Mouse (Mus musculus) intestine, embryonic 14.5 days (tissue): ENCODE data around the gene Fut11. TPM values are rescaled to one million over a fixed set of nuclear protein-coding genes. Genes with fewer than 3 reads are reported as not detected.

Experiments used
- ATAC-seq: fragments of 200-750 bp; cut with Nextera tagmentation; replicated peaks from 2 replicates; pipeline ENCODE4 v1.8.0; 2017; ENCODE audit warnings: low read depth, moderate number of reproducible peaks, moderate TSS enrichment, moderate library complexity; ENCODE audit not compliant: low FRiP score, low TSS enrichment
- DNase-seq: peaks from one replicate; pipeline ENCODE4 v3.0.0-alpha.2; 2018; ENCODE audit warnings: low spot score
- H3K27ac ChIP-seq: fragments of 300-500 bp; sonication (generic); 2 replicates; pipeline ENCODE4 v1.5.1; 2014; ENCODE audit warnings: low read depth, mild to moderate bottlenecking, control low read depth
- H3K27me3 ChIP-seq: fragments of 300-500 bp; sonication (generic); replicated peaks from 2 replicates; pipeline ENCODE4 v1.6.1; 2014; ENCODE audit warnings: low read length, control low read depth; ENCODE audit not compliant: control insufficient read depth, insufficient read depth
- H3K36me3 ChIP-seq: fragments of 300-500 bp; sonication (generic); 2 replicates; pipeline ENCODE4 v1.6.1; 2014; ENCODE audit warnings: low read length, control low read depth; ENCODE audit not compliant: control insufficient read depth, insufficient read depth
- H3K4me1 ChIP-seq: fragments of 300-500 bp; sonication (generic); replicated peaks from 2 replicates; pipeline ENCODE4 v1.6.1; 2014; ENCODE audit warnings: low read length, control low read depth, mixed read lengths; ENCODE audit not compliant: control insufficient read depth, insufficient read depth
- H3K4me2 ChIP-seq: fragments of 300-500 bp; sonication (generic); 2 replicates; pipeline ENCODE4 v1.6.1; 2014; ENCODE audit warnings: low read length
- H3K4me3 ChIP-seq: fragments of 300-500 bp; sonication (generic); 2 replicates; pipeline ENCODE4 v1.5.1; 2014; ENCODE audit warnings: low read depth, low read length, control low read depth, mixed read lengths
- H3K9ac ChIP-seq: fragments of 300-500 bp; sonication (generic); 2 replicates; pipeline ENCODE4 v1.6.1; 2014; ENCODE audit warnings: mild to moderate bottlenecking, low read length
- H3K9me3 ChIP-seq: fragments of 300-500 bp; sonication (generic); 2 replicates; pipeline ENCODE4 v1.6.1; 2016; ENCODE audit warnings: low read length, control low read depth; ENCODE audit not compliant: control insufficient read depth
- WGBS: fragments of 180-500 bp; shearing (Covaris S2); extraction: QIAGEN DNeasy Blood & Tissue Kit; methylation state at CpG from one replicate; pipeline ENCODE4 v1.1.7; 2014; 5-methylcytosine and 5-hydroxymethylcytosine counted together
- polyA plus RNA-seq: library from polyadenylated mRNA; unstranded; fragments of >200 nt; fragmentation: Nextera tagmentation; extraction: Ambion mirVana; gene quantifications from 2 replicates; pipeline ENCODE4 v1.2.1, GENCODE M21; 2014

Fut11 gene
- polyA plus RNA-seq, 1 experiment from 2014 or later = 19.6 TPM

DNA sequence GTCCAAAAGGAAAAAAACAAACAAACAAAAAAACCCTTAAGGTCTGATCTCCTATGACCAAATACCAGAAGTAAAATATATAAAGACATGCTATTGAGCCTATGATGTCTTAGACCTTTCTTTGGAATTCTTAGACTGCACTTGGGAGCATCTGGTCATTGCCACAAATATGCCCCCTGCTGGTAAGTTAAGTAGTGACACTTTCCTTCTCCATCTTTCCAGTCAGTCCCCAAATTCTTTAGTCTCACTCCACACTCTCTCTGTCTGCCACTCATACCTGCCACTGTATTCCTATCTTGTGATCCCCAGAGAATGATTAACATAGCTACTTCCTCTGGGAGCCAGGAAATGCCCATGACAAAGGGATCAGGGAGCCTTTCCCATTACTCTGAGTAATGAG lies 36.4 kb upstream of the Fut11 start:
- DNase-seq = no peak
- Histone ChIP-seq H3K4me2 (no peak overlapping the region), H3K4me1 (peaks cover 14% of the 10 kb centered on the region; the same call in 1 of the 2 replicates)

DNA sequence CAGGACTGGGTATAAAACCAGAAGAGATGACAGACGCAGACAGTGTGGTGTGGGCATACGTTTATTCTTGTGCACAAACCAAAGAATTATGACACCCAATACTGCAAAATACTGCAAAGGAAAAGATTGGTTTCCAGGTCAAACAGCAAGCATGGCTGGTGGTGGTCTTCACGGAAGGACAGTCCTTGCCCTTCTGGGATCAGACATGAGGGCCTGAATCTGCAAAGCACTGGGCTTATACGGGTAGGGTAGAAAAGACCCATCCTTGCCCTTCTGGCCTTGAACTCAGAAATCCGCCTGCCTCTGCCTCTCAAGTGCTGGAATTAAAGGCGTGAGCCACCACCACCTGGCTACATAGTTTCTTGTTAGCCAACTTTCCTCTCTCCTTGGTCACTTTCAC lies 35.9 kb upstream of the Fut11 start:
- H3K36me3 ChIP-seq = no peaks in the 10 kb centered on the region

More for the DNA sequence above, 36.4 kb upstream of the Fut11 start:
- H3K4me3 ChIP-seq = no peak overlapping the region
- H3K27ac ChIP-seq = no peak overlapping the region
- no peaks in the 10 kb centered on the region for H3K27me3 ChIP-seq
- H3K9ac ChIP-seq = no peak overlapping the region
- H3K36me3 ChIP-seq = no peaks in the 10 kb centered on the region
- ATAC-seq = no peak
- H3K9me3 ChIP-seq = no peaks in the 10 kb centered on the region

DNA sequence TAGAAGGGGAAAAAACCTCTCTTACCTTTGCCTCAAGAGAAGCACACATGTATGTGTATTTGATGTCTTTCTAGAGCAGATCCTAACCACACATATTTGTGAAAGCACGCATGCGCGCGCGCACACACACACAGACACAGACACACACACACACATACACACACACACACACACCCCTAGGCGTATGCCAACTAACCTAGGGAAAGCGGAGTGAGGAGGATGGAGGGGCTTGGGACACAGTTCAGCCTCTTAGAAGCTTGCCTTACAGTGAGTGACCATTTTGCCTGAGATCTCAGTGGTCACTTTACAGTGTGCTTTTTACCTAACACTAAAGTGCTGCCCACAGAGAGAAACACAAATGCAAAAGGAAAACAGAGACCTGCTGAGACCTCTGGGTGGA lies 35.1 kb upstream of the Fut11 start:
- WGBS = 97% methylated on average over 7 of the region's 7 CpGs
- Histone ChIP-seq H3K9ac (no peak overlapping the region), H3K4me1 (peaks cover 14% of the 10 kb centered on the region; the same call in 1 of the 2 replicates)

More for the DNA sequence above, 35.9 kb upstream of the Fut11 start:
- no peaks in the 10 kb centered on the region for H3K27me3 ChIP-seq
- no peak overlapping the region for H3K9ac ChIP-seq
- H3K4me2 ChIP-seq = no peak overlapping the region
- 89% methylated on average over 6 of the region's 6 CpGs for WGBS
- no peaks in the 10 kb centered on the region for H3K9me3 ChIP-seq
- ATAC-seq (no peak), DNase-seq (no peak)
- H3K4me1 ChIP-seq = peaks cover 14% of the 10 kb centered on the region; the same call in 1 of the 2 replicates
- no peak overlapping the region for H3K4me3 ChIP-seq
- H3K27ac ChIP-seq = no peak overlapping the region

DNA sequence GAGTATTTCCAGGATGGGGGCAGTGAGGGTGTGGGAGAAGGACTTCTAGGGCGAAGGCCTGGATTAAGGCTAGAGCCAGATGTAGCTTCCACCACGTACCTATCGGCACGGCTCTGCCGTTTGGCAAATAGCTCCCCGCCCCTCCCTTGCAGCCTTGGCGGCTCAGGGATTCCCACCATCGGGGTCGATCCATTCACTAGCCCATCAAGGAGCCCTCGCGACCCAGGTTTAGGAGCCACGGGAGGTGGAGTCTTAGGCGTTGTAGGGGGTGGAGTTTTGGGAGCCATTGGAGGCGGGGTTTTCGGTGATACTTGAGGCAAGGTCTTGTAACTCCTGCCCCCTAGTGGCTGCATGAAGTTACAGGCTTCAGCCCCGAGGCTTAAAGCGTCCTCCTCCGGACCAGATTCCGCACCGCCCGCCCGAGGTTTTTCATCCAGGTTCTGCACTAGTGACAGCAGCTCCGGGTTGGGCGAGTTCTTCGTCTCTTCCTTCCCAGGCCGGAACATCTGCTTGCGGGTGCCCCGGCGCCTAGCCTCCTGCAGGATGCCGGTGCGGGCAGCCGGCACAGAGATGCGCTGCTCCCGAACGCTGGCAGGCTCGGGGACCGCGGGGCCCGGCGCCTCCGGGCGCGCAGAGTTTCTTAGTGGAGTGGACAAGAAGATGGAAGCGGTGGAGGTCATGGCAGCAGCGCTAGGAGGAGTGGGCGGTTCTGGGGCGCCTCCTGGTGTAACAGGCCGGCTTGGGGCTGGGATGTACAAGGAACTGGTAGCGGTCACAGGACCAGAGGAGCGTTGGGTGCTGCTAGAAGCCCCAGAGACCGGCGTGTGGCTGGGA lies 33.7 kb upstream of the Fut11 start:
- DNase-seq (peak; percentile 94), ATAC-seq (peak; percentile 88)
- H3K4me1 ChIP-seq = peaks cover 14% of the 10 kb centered on the region; the same call in 1 of the 2 replicates
- 2% methylated on average over 52 of the region's 52 CpGs for WGBS
- H3K9ac ChIP-seq = peak overlapping the region; percentile 67
- H3K9me3 ChIP-seq = no peaks in the 10 kb centered on the region
- no peaks in the 10 kb centered on the region for H3K36me3 ChIP-seq
- H3K27ac ChIP-seq = peak overlapping the region; percentile 88
- H3K27me3 ChIP-seq = no peaks in the 10 kb centered on the region
- peak overlapping the region; percentile 65 for H3K4me3 ChIP-seq
- H3K4me2 ChIP-seq = peak overlapping the region; percentile 86

More for the DNA sequence above, 35.1 kb upstream of the Fut11 start:
- Histone ChIP-seq H3K27ac (no peak overlapping the region), H3K9me3 (no peaks in the 10 kb centered on the region), H3K36me3 (no peaks in the 10 kb centered on the region), H3K4me2 (no peak overlapping the region), H3K4me3 (no peak overlapping the region), H3K27me3 (no peaks in the 10 kb centered on the region)
- ATAC-seq (no peak), DNase-seq (no peak)

DNA sequence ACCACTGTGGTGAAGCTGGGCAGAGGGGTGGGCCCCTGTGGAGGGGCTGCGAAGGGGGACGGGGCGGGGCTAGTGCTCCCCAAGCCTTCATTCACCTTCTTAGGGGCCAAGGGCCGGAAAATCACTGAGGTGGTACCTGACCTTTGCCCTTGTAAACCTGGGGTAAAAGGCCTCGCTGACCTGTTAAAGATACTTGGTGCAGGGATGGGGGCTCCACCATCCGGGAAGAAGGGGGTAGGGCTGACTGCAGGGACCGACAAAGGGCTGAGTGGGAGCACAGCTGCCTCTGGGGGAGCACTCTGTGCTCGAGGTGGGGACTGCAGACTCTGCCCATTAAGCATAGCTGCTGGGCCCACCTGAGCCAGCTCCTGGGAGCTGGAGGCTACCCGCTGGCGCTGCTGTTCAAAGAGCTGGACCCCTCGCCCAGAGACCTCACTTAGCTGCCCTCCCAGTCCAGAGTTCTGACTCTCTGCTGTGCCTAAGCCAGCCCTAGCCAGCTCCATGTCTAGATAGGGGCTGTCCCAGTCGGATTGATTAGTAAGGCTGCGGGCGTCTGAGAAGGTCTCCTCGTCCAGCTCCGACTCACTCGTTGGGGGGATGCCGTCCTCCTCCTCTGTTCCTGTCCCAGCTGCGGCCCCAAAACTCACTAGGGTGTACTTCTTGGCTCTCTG lies 33.0 kb upstream of the Fut11 start:
- Histone ChIP-seq H3K4me2 (peak overlapping the region; percentile 86), H3K27ac (peak overlapping the region; percentile 88), H3K4me1 (peaks cover 14% of the 10 kb centered on the region; the same call in 1 of the 2 replicates), H3K9me3 (no peaks in the 10 kb centered on the region), H3K36me3 (no peaks in the 10 kb centered on the region), H3K27me3 (no peaks in the 10 kb centered on the region), H3K9ac (peak overlapping the region; percentile 67), H3K4me3 (peak overlapping the region; percentile 65)
- 9% methylated on average over 19 of the region's 19 CpGs for WGBS
- DNase-seq = no peak
- peak; percentile 47 for ATAC-seq

DNA sequence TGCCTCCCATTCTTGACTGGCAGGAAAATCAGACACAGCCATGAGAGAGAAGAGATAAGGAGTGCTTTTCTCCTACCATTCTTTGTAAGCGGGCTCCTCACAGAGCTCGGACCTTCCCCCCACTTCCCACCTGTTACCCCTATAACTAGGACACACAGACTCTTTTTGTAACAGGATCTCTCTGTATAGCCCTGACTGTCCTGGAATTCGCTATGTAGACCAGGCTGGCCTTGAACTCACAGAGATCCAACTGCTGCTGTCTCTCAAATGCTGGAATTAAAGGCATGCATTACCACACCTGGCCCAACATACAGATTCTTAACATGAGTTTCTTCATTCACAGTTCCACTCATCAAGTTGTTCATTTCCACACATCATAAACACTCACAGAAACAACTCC lies 32.0 kb upstream of the Fut11 start:
- DNase-seq (no peak), ATAC-seq (no peak)
- Histone ChIP-seq H3K9me3 (no peaks in the 10 kb centered on the region), H3K4me3 (no peak overlapping the region), H3K4me2 (no peak overlapping the region), H3K36me3 (no peaks in the 10 kb centered on the region), H3K4me1 (peaks cover 14% of the 10 kb centered on the region; the same call in 1 of the 2 replicates), H3K27me3 (no peaks in the 10 kb centered on the region), H3K27ac (no peak overlapping the region), H3K9ac (no peak overlapping the region)
- 86% methylated on average over 3 of the region's 3 CpGs for WGBS

DNA sequence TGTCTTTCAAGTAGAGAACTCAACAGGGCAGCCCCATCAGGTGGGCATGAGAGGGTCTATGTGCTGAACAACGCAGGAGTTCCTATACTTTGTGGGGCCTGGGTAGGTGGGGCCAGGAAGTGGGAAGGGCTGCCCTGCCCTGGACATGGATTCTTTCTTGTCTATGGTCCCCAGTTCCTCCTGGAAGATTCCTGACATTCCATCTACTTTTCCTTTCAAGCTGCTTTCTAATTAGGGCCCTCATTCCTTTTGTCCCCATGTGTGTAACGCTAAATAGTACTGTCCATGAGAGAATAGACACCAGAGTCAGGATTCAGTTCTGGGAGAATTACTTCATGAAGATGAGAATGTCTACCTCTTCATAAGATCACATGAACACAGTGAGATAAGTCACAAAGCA lies 31.2 kb upstream of the Fut11 start:
- 53% methylated on average over 2 of the region's 2 CpGs for WGBS
- H3K27ac ChIP-seq = no peak overlapping the region

DNA sequence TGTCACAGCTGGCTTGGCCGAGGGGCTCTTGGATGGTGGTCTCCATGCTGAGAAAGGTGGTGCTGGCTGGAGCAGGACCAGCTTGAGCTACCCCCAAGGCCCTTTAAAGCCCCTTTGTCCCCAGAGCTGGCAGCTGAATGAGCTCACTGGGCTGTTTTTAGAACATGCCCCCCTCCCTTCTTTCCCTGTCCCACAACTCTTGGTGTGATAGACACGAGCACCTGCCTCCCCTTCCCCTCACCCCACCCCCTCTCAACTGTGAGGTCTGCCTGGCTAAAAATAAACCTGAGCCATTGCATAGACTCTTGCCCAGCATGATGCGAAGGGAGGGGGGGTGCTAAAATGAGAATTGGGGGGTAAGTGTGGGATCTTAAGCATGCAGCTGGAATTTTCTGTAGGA lies 30.3 kb upstream of the Fut11 start:
- H3K9me3 ChIP-seq = no peaks in the 10 kb centered on the region
- WGBS = 62% methylated on average over 3 of the region's 3 CpGs
- no peak overlapping the region for H3K4me3 ChIP-seq
- no peaks in the 10 kb centered on the region for H3K36me3 ChIP-seq
- H3K4me1 ChIP-seq = peaks cover 14% of the 10 kb centered on the region; the same call in 1 of the 2 replicates
- H3K9ac ChIP-seq = no peak overlapping the region
- DNase-seq (no peak), ATAC-seq (no peak)
- H3K4me2 ChIP-seq = no peak overlapping the region
- no peaks in the 10 kb centered on the region for H3K27me3 ChIP-seq
- no peak overlapping the region for H3K27ac ChIP-seq

More for the DNA sequence above, 31.2 kb upstream of the Fut11 start:
- no peak overlapping the region for H3K4me2 ChIP-seq
- H3K9me3 ChIP-seq = no peaks in the 10 kb centered on the region
- DNase-seq (no peak), ATAC-seq (no peak)
- H3K4me1 ChIP-seq = peaks cover 14% of the 10 kb centered on the region; the same call in 1 of the 2 replicates
- no peak overlapping the region for H3K9ac ChIP-seq
- no peaks in the 10 kb centered on the region for H3K27me3 ChIP-seq
- no peaks in the 10 kb centered on the region for H3K36me3 ChIP-seq
- H3K4me3 ChIP-seq = no peak overlapping the region
